16 mouse cellular contexts compared by ENCODE assay signal in genomic region chr5:8224321-8224705, GRCm38 (mm10).
A peak's percentile ranks its signal among the peaks of the same experiment; 100 is the strongest.
DNase-seq lines count a peak whose midpoint lies in the region; ATAC-seq lines count a peak whose summit lies in the region.
"Had no signal": no experiment of that assay in that cellular context is flagged by ENCODE, and none has a peak within 500 bp of the region (broad histone marks: within the 10 kb centered on the region; RNA-seq: fewer than 3 reads in every experiment).

No protein-coding gene starts in this region.

- H3K9ac ChIP-seq in embryonic facial prominence, embryonic 15.5 days = no peak overlapping the region
- no peak overlapping the region for H3K9ac ChIP-seq in neural tube, embryonic 14.5 days (replicated peaks; ENCODE audit: low read depth, low read length)
- H3K9ac ChIP-seq: stomach, embryonic 15.5 days had no signal

- H3K9me3 ChIP-seq in embryonic facial prominence, embryonic 15.5 days (replicated peaks) = no peaks in the 10 kb centered on the region
- no peaks in the 10 kb centered on the region for H3K9me3 ChIP-seq in neural tube, embryonic 14.5 days (ENCODE audit: control insufficient read depth, low read length)
- H3K9me3 ChIP-seq: stomach, embryonic 15.5 days had no signal

- H3K4me1 ChIP-seq in embryonic facial prominence, embryonic 15.5 days = no peaks in the 10 kb centered on the region
- no peaks in the 10 kb centered on the region for H3K4me1 ChIP-seq in neural tube, embryonic 14.5 days (ENCODE audit: control insufficient read depth, insufficient read depth, low read length)
- H3K4me1 ChIP-seq: stomach, embryonic 15.5 days had no signal

- no peak overlapping the region for H3K4me3 ChIP-seq in embryonic facial prominence, embryonic 15.5 days (replicated peaks)
- no peak overlapping the region for H3K4me3 ChIP-seq in neural tube, embryonic 14.5 days (ENCODE audit: low read depth, low read length)
- H3K4me3 ChIP-seq: erythroblast, embryonic 14.5 days; stomach, embryonic 15.5 days had no signal

- WGBS in embryonic facial prominence, embryonic 15.5 days = 49% methylated on average over 4 of the region's 4 CpGs
- WGBS in neural tube, embryonic 14.5 days = 46% methylated on average over 4 of the region's 4 CpGs

- no peak for DNase-seq in frontal cortex, postnatal 10 days (ENCODE audit: low spot score in 2 of 2)
- peak; percentile 76 for DNase-seq in Muller cell, postnatal 12 days (ENCODE audit: inconsistent ontology term)
- DNase-seq in urinary bladder, postnatal 10 days (ENCODE audit: low spot score) = no peak
- no peak for DNase-seq in right cerebral cortex, adult 2 months (ENCODE audit: low spot score in 2 of 2)
- DNase-seq: adrenal gland, postnatal 10 days; gastrocnemius, postnatal 10 days; kidney, postnatal 14 days; lung, adult 18-20 months; thymus, postnatal 36 days had no signal

- H3K4me2 ChIP-seq in embryonic facial prominence, embryonic 15.5 days (replicated peaks) = no peak overlapping the region
- H3K4me2 ChIP-seq in neural tube, embryonic 14.5 days (ENCODE audit: low read depth, low read length) = no peak overlapping the region
- H3K4me2 ChIP-seq: stomach, embryonic 15.5 days had no signal

- no peaks in the 10 kb centered on the region for H3K27me3 ChIP-seq in embryonic facial prominence, embryonic 15.5 days
- no peaks in the 10 kb centered on the region for H3K27me3 ChIP-seq in neural tube, embryonic 14.5 days (ENCODE audit: control insufficient read depth, insufficient read depth, low read length)
- H3K27me3 ChIP-seq: stomach, embryonic 15.5 days had no signal

- peak; percentile 41; the same call in 1 of the 2 replicates for ATAC-seq in frontal cortex, adult (ENCODE audit: low TSS enrichment)
- ATAC-seq in embryonic facial prominence, embryonic 15.5 days (ENCODE audit: insufficient number of reproducible peaks, low FRiP score, low TSS enrichment, low read depth) = no peak
- peak; percentile 76; the same call in 1 of the 2 replicates for ATAC-seq in neural tube, embryonic 14.5 days (ENCODE audit: low read depth)
- ATAC-seq: intestine, postnatal 0 days had no signal

- 0 out of 2 replicates have a peak overlapping the region, but pooled peaks have one; percentile 17 for H3K27ac ChIP-seq in embryonic facial prominence, embryonic 15.5 days (replicated peaks)
- peak overlapping the region; percentile 45; the same call in 1 of the 2 replicates for H3K27ac ChIP-seq in neural tube, embryonic 14.5 days (ENCODE audit: low read depth, low read length)
- H3K27ac ChIP-seq: macrophage; stomach, embryonic 15.5 days had no signal

- no peaks in the 10 kb centered on the region for H3K36me3 ChIP-seq in embryonic facial prominence, embryonic 15.5 days
- H3K36me3 ChIP-seq in neural tube, embryonic 14.5 days (ENCODE audit: control insufficient read depth, insufficient read depth, low read length) = no peaks in the 10 kb centered on the region
- H3K36me3 ChIP-seq: stomach, embryonic 15.5 days had no signal
